Mouse (Mus musculus): Measurements from ENCODE around the gene Sirt7.

DNA sequence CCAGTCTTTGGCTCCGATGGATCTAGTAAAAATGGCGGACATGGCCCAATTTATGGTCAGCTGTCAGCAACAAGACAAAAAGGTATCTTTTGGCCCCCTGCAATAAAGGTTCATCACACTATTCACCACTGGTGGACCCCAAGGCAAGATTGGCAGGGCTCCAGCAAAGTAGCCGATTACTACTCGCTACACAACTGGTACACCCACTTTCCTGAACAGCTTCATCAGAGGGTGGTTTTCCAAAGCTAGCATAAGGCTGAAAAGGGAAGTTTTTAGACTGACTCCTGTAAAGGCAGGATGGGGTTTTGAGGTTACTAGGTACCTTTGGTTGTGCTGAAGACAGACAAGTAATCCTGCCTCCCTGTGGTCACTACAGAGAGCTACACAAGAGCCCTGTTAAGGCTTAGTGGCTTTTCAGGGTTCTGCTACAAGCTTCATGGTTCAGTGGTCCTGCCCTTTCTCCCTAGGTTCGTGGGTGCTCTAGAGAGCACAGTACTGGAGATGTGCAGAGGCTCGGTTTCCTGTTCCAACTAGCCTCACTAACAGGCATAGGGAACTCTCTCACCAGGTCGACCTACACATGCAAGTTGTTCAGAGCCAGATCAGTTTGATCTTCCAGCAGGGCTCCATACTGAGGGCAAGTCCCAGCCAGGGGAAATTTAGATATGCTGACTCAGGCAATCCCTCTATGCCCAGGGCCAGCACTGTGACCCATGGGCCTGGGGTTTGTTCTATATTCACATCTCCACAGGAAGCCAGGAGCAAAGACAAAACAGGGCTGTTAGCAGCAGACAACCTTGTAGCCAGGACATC is 47.6 kb downstream of the Sirt7 start:
- TF ChIP-seq TAL1 (IDR thresholded peaks at IDR 0.05; ENCODE audit: low read length) (no peak), GATA1 (IDR thresholded peaks at IDR 0.05; ENCODE audit: low read length) (no peak)

Measured in erythroblast, embryonic 14.5 days (primary cell).